Mouse (Mus musculus): ENCODE results near the gene Fyttd1.

DNA sequence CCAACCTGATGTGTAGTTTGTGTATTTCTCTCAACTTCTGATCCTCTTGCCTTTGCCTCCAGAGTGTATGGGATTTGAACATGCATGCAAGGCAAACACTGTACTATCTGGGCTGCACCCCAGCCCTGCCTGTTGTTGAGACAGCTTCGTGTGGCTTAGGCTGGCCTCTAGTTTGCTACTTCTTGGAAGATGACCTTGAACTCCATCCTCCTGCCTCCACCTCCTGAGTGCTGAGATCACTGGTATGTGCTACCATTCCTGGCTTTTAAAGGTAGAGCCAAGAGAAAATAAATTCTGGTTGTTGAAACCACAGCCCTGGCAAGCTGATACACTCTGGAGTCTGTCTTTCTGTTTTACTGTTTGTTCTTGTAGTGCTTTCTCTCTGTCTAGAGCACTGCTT is 57.8 kb downstream of the Fyttd1 start:
- TF ChIP-seq POLR2A (IDR thresholded peaks at IDR 0.05; ENCODE audit: insufficient read length, low read depth): no peak
- TF ChIP-seq MYOD1 (IDR thresholded peaks at IDR 0.05; ENCODE audit: control insufficient read depth in 1 of 3, insufficient read length in 2 of 3, low read depth in 2 of 3): no peak
- TF ChIP-seq CEBPB (IDR thresholded peaks at IDR 0.05; ENCODE audit: insufficient read depth, poor library complexity, severe bottlenecking): no peak
- no peak for TF ChIP-seq USF1 (IDR thresholded peaks at IDR 0.05; ENCODE audit: low read depth)
- TF ChIP-seq SRF (IDR thresholded peaks at IDR 0.05; ENCODE audit: control insufficient read depth, insufficient read length, low read depth): no peak
- no peak for TF ChIP-seq MYOG (IDR thresholded peaks at IDR 0.05; ENCODE audit: control insufficient read depth in 1 of 3, insufficient read depth in 1 of 3, insufficient read length in 2 of 3, low read depth in 2 of 3)
- no peak for TF ChIP-seq TCF3 (IDR thresholded peaks at IDR 0.05; ENCODE audit: insufficient read length, low read depth)
- no peak for TF ChIP-seq MAX (IDR thresholded peaks at IDR 0.05; ENCODE audit: low read depth)
- TF ChIP-seq TCF12 (IDR thresholded peaks at IDR 0.05; ENCODE audit: insufficient read depth, poor library complexity, severe bottlenecking): no peak
